Mouse (Mus musculus) kidney, adult 9 months (tissue): ENCODE measurements around the gene Tuba4a.

Experiments
- DNase-seq: peaks from one replicate; pipeline ENCODE4 v3.0.0; 2022

Tuba4a gene

GRCm38 (mm10) chr1:75219531-75219930 is at the start of gene Tuba4a:
Gene Tuba4a, minus strand, starts transcription at chr1:75219865.
- no peak for DNase-seq

- DNase-seq, result no peak
Observed at GRCm38 (mm10) chr1:75264091-75264880, 44.6 kb upstream of the Tuba4a start, which contains the start of gene Ptprn. Gene Ptprn, minus strand, starts transcription at chr1:75264502.

GRCm38 (mm10) chr1:75262969-75263951 is 43.6 kb upstream of the Tuba4a start:
- DNase-seq, result peak; percentile 42

GRCm38 (mm10) chr1:75261278-75261677 is 41.6 kb upstream of the Tuba4a start:
- no peak for DNase-seq

- DNase-seq, result no peak
Observed at GRCm38 (mm10) chr1:75255516-75256046, 35.9 kb upstream of the Tuba4a start.

- DNase-seq, result no peak
Observed at GRCm38 (mm10) chr1:75254625-75255013, 35.0 kb upstream of the Tuba4a start.

GRCm38 (mm10) chr1:75253849-75254624 is 34.4 kb upstream of the Tuba4a start:
- peak; percentile 87 for DNase-seq

- DNase-seq, result no peak
Observed at GRCm38 (mm10) chr1:75253029-75253428, 33.4 kb upstream of the Tuba4a start.

- DNase-seq, result no peak
Observed at GRCm38 (mm10) chr1:75252308-75252707, 32.6 kb upstream of the Tuba4a start.

- peak; percentile 93 for DNase-seq
Observed at GRCm38 (mm10) chr1:75251112-75251970, 31.7 kb upstream of the Tuba4a start.

- DNase-seq, result no peak
Observed at GRCm38 (mm10) chr1:75250498-75250897, 30.8 kb upstream of the Tuba4a start.

- no peak for DNase-seq
Observed at GRCm38 (mm10) chr1:75248041-75248772, 28.5 kb upstream of the Tuba4a start.

- no peak for DNase-seq
Observed at GRCm38 (mm10) chr1:75247071-75247930, 27.6 kb upstream of the Tuba4a start.

GRCm38 (mm10) chr1:75244836-75245235 is 25.2 kb upstream of the Tuba4a start:
- DNase-seq, result peak; percentile 77

- no peak for DNase-seq
Observed at GRCm38 (mm10) chr1:75244175-75244826, 24.6 kb upstream of the Tuba4a start.

GRCm38 (mm10) chr1:75243411-75243810 is 23.7 kb upstream of the Tuba4a start:
- DNase-seq, result no peak

GRCm38 (mm10) chr1:75239591-75239990 is 19.9 kb upstream of the Tuba4a start:
- DNase-seq, result no peak

GRCm38 (mm10) chr1:75236117-75237050 is 16.7 kb upstream of the Tuba4a start, which contains the start of gene Dnajb2:
Gene Dnajb2, plus strand, starts transcription at chr1:75236406.
- DNase-seq, result peak; percentile 94
